Mouse (Mus musculus): Measurements from ENCODE around the gene Lmna. TPM values are rescaled to one million over a fixed set of nuclear protein-coding genes. Genes with fewer than 3 reads are reported as not detected.

The Lmna gene
- total and polyA plus RNA-seq, 3 experiments = 128 to 388 (median 302) TPM

GRCm38 (mm10) chr3:88536103-88536930 is 26.6 kb upstream of the Lmna start:
- Histone ChIP-seq H3K79me2 (ENCODE audit: control insufficient read depth, insufficient read depth, low read length, poor library complexity) (peaks cover 5% of the 10 kb centered on the region; the same call in 1 of the 2 replicates), H3K27me3 (ENCODE audit: control insufficient read depth in 1 of 2, insufficient read depth in 2 of 2, low read length in 2 of 2) (no peaks in the 10 kb centered on the region), H3K9ac (ENCODE audit: control insufficient read depth, low read depth, low read length, poor library complexity, severe bottlenecking) (peak overlapping the region; percentile 69), H3K4me3 (ENCODE audit: control insufficient read depth in 1 of 2, insufficient read depth in 1 of 2, low read depth in 2 of 2, low read length in 2 of 2) (peak overlapping the region; percentile 40 to 51), H3K4me1 (ENCODE audit: control insufficient read depth in 1 of 2, insufficient read depth in 2 of 2, low read length in 2 of 2) (peaks cover 2 to 7% of the 10 kb centered on the region in 2 experiments), H3K36me3 (ENCODE audit: control insufficient read depth in 1 of 2, insufficient read depth in 2 of 2, low read length in 2 of 2) (peaks cover 0 to 11% of the 10 kb centered on the region in 2 experiments; a peak in 1 of 4 replicates), H3K9me3 (replicated peaks; ENCODE audit: insufficient read depth, low read length) (no peaks in the 10 kb centered on the region), H3K27ac (ENCODE audit: control insufficient read depth, low read depth, low read length) (peak overlapping the region; percentile 54)
- peak; percentile 81 for DNase-seq (ENCODE audit: low read depth, low spot score)
- TF ChIP-seq NELFE (IDR thresholded peaks at IDR 0.05; ENCODE audit: low read depth, low read length) (peak; percentile 58), CHD2 (IDR thresholded peaks at IDR 0.05; ENCODE audit: low read length) (no peak), NRF1 (IDR thresholded peaks at IDR 0.05; ENCODE audit: insufficient read depth, low read depth, low read length, poor library complexity, severe bottlenecking) (peak; percentile 65), GABPA (IDR thresholded peaks at IDR 0.05; ENCODE audit: low read depth, low read length) (no peak), ZNF384 (IDR thresholded peaks at IDR 0.05; ENCODE audit: low read depth, low read length) (no peak), RAD21 (IDR thresholded peaks at IDR 0.05; ENCODE audit: low read depth, low read length) (no peak), MEF2A (IDR thresholded peaks at IDR 0.05; ENCODE audit: extremely low read depth, insufficient replicate concordance, low read depth, low read length, poor library complexity, severe bottlenecking) (no peak), JUND (IDR thresholded peaks at IDR 0.05; ENCODE audit: low read depth, low read length) (no peak), ETS1 (IDR thresholded peaks at IDR 0.05; ENCODE audit: low read depth, low read length) (no peak), MXI1 (IDR thresholded peaks at IDR 0.05; ENCODE audit: low read depth, low read length) (peak; percentile 31; the same call in 1 of the 2 replicates), ZKSCAN1 (IDR thresholded peaks at IDR 0.05; ENCODE audit: low read depth, low read length) (no peak), MAX (IDR thresholded peaks at IDR 0.05; ENCODE audit: low read length) (peak; percentile 53; the same call in 1 of the 2 replicates), GATA1 (IDR thresholded peaks at IDR 0.05; ENCODE audit: low read depth, low read length) (no peak), KAT2A (conservative IDR thresholded peaks at IDR 0.05; ENCODE audit: low read depth, low read length) (no peak), USF1 (IDR thresholded peaks at IDR 0.05; ENCODE audit: low read depth, low read length) (no peak), POLR2A (IDR thresholded peaks at IDR 0.05; ENCODE audit: control insufficient read depth in 1 of 2, insufficient read depth in 1 of 2, low read depth in 1 of 2, low read length in 2 of 2, poor library complexity in 1 of 2) (peak in 1 of 2 experiments; percentile 76; a peak in 3 of 4 replicates), ELF1 (IDR thresholded peaks at IDR 0.05; ENCODE audit: low read depth, low read length) (no peak), MAFK (IDR thresholded peaks at IDR 0.05; ENCODE audit: borderline replicate concordance, low read depth, low read length) (no peak), HCFC1 (IDR thresholded peaks at IDR 0.05; ENCODE audit: low read depth, low read length) (0 out of 2 replicates have a peak, but pooled peaks have one; percentile 28), BHLHE40 (IDR thresholded peaks at IDR 0.05; ENCODE audit: borderline replicate concordance, low read depth, low read length) (no peak)

Measured in MEL (cell line).